Mouse (Mus musculus) frontal cortex, adult 2 months (tissue): ENCODE data around the gene Hist1h3i. TPM values are rescaled to one million over a fixed set of nuclear protein-coding genes. Genes with fewer than 3 reads are reported as not detected.

Experiments
- DNase-seq, 2 experiments: peaks; one replicate each; pipeline ENCODE4 v3.0.0; 2022; ENCODE audit warnings: low spot score in 1 of 2; ENCODE audit errors: extremely low spot score in 1 of 2
- polyA plus RNA-seq: library from polyadenylated mRNA; depleted of rRNA; stranded (reverse); fragments of >200 nt; gene quantifications from 2 replicates; pipeline ENCODE4 v1.2.3, GENCODE M21; 2012; rRNA removed

Hist1h3i gene
- polyA plus RNA-seq, 1 experiment: 3.1 TPM

DNA sequence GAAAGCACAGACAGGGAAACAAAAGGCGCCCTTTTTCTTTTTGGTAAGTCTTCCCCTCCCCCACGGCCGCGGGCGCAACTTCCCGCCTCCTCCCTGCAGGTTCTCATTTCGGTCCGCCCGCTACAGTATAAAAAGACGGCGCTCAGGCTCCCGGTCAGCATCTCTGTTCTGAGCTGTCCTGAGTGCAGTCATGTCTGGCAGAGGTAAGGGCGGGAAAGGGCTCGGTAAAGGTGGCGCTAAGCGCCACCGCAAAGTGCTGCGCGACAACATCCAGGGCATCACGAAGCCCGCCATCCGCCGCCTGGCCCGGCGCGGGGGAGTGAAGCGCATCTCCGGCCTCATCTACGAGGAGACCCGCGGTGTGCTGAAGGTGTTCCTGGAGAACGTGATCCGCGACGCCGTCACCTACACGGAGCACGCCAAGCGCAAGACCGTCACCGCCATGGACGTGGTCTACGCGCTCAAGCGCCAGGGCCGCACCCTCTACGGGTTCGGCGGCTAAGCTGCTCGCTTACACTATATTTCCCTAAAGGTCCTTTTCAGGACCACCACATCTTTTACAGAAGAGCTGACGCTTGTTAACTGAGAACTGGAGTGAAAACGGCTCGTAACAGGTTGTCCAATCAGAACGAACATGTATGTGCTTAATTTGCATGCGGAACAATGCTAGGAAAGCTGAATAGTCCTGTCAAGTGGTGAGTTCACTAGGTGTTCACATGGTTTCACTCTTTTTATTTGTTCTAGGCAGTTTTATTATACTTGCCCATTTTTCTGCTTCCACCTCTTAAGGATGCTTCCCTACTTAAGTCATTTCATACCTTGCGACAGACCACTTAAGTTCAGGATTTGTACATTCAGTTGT is 48.0 kb downstream of the Hist1h3i start, which contains the start of gene Hist1h4j:
Gene Hist1h4j (plus strand): TSS at position 159 of the 862 bp plus-strand sequence.
- peak; percentile 72 to 85 for DNase-seq

DNA sequence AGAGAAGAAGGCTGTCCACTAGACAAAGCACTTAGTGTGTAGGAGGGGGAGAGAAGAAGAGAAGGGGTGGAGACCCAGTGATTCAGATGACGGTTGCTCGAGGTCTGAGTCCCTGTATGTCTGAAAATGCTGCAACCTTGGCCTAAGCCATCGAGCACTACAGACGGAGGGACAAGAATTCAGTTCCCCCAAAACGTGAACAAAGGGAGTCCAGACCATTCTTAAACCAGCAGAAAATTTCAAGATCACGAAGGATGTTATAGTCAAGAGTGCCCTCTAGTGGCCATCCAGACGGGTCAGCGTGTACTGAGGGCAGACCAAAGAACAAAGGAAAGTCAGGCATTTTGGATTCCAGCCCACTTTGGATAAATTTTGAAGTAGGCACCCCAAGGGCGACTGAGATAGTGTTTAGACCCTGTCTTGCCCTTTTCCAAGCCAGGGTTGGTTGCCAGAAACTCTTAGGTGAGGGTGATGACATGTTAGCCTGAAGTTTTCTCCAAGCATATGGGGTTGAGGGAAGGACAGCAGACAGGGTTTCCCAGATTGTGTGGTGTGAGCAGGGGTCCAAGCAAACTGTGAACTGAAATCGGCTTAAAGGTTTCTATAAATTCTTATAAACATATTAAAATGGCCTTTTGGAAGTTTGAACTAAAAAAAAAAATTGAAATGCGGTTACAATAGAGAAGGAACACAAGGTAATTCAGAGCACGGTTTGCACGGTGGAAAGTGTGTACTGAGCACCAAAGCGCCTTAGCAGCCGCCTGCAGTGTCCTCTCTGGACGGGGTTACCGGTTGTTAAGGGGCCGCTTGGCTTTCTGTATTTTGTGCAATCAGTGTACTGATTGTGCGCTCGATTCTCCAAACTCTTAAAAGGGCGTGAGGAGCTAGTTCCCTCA is 48.9 kb downstream of the Hist1h3i start:
- peak; percentile 58 to 89 for DNase-seq

GRCm38 (mm10) chr13:21733466-21733865 is 49.7 kb downstream of the Hist1h3i start:
- DNase-seq: no peak

Other genes starting within 250 kb of the Hist1h3i start
- not detected in 2 replicates for gene Olfr1366, start 240.6 kb downstream of the Hist1h3i start, polyA plus RNA-seq
- gene Olfr1535, start 223.5 kb downstream of the Hist1h3i start, polyA plus RNA-seq: not detected in 2 replicates
- 0.29 TPM in 1 of 2 replicates, not detected in the other for gene Olfr1364, start 201.6 kb downstream of the Hist1h3i start, polyA plus RNA-seq
- gene Olfr1362, start 169.3 kb downstream of the Hist1h3i start, polyA plus RNA-seq: not detected in 2 replicates
- gene Olfr11, start 140.9 kb downstream of the Hist1h3i start, polyA plus RNA-seq: not detected in 2 replicates
- not detected in 2 replicates for gene Olfr1361, start 120.0 kb downstream of the Hist1h3i start, polyA plus RNA-seq
- gene Olfr1360, start 106.0 kb downstream of the Hist1h3i start, polyA plus RNA-seq: not detected in 2 replicates
- gene Olfr1359, start 85.3 kb downstream of the Hist1h3i start, polyA plus RNA-seq: not detected in 2 replicates
- gene Hist1h2bl, start 67.2 kb downstream of the Hist1h3i start, polyA plus RNA-seq: not detected in 2 replicates
- 1.2 and 1.5 TPM in 2 replicates for gene Hist1h2ai, start 66.9 kb downstream of the Hist1h3i start, polyA plus RNA-seq
- 1.8 TPM in 2 replicates for gene Hist1h3h, start 65.7 kb downstream of the Hist1h3i start, polyA plus RNA-seq
- 0.52 and 0.80 TPM in 2 replicates for gene Hist1h2bm, start 61.3 kb downstream of the Hist1h3i start, polyA plus RNA-seq
- gene Hist1h4j, start 48.3 kb downstream of the Hist1h3i start, polyA plus RNA-seq: 3.3 and 4.1 TPM in 2 replicates
- 12.6 and 16.6 TPM in 2 replicates for gene Hist1h4k, start 32.9 kb downstream of the Hist1h3i start, polyA plus RNA-seq
- gene Hist1h2ak, start 29.5 kb downstream of the Hist1h3i start, polyA plus RNA-seq: 1.1 and 1.7 TPM in 2 replicates
- gene Hist1h2bn, start 29.2 kb downstream of the Hist1h3i start, polyA plus RNA-seq: 0.82 and 1.9 TPM in 2 replicates
- 0.18 and 0.71 TPM in 2 replicates for gene Hist1h1b, start 2.7 kb downstream of the Hist1h3i start, polyA plus RNA-seq
- gene Hist1h2an, start 3.8 kb upstream of the Hist1h3i start, polyA plus RNA-seq: not detected in 2 replicates
- gene Hist1h2bp, start 4.1 kb upstream of the Hist1h3i start, polyA plus RNA-seq: 0.32 and 0.57 TPM in 2 replicates
- 1.5 and 1.9 TPM in 2 replicates for gene Hist1h2bq, start 26.8 kb upstream of the Hist1h3i start, polyA plus RNA-seq
- gene Hist1h2ao, start 27.1 kb upstream of the Hist1h3i start, polyA plus RNA-seq: not detected in 2 replicates
- gene Hist1h4m, start 28.4 kb upstream of the Hist1h3i start, polyA plus RNA-seq: not detected in 2 replicates
- gene Hist1h4n, start 48.8 kb upstream of the Hist1h3i start, polyA plus RNA-seq: 12.0 and 12.7 TPM in 2 replicates
- gene Hist1h2ap, start 50.1 kb upstream of the Hist1h3i start, polyA plus RNA-seq: 3.5 and 3.9 TPM in 2 replicates
- gene Hist1h2br, start 50.4 kb upstream of the Hist1h3i start, polyA plus RNA-seq: 0.21 and 0.96 TPM in 2 replicates
- 2.2 and 2.6 TPM in 2 replicates for gene Zfp184, start 161.7 kb upstream of the Hist1h3i start, polyA plus RNA-seq
- not detected in 2 replicates for gene Pom121l2, start 197.8 kb upstream of the Hist1h3i start, polyA plus RNA-seq
- gene Prss16, start 226.4 kb upstream of the Hist1h3i start, polyA plus RNA-seq: 0.56 and 1.4 TPM in 2 replicates